Mouse (Mus musculus) thymus, adult 2 months (tissue): ENCODE measurements around the gene Snrpb2. TPM values are rescaled to one million over a fixed set of nuclear protein-coding genes. Genes with fewer than 3 reads are reported as not detected.

Source experiments
- DNase-seq: peaks from one replicate; pipeline ENCODE4 v3.0.0; 2021
- H3K27ac ChIP-seq: fragments of 200-500 bp; 2 replicates; pipeline ENCODE4 v1.5.1; 2012; ENCODE audit warnings: low read length, control low read depth; ENCODE audit not compliant: control insufficient read depth, insufficient read depth
- H3K27me3 ChIP-seq: fragments of 200-500 bp; 2 replicates; pipeline ENCODE4 v1.6.1; 2012; ENCODE audit warnings: mild to moderate bottlenecking, low read length, moderate library complexity, mixed read lengths; ENCODE audit not compliant: control insufficient read depth, insufficient read depth
- H3K36me3 ChIP-seq: fragments of 200-500 bp; 2 replicates; pipeline ENCODE4 v1.6.1; 2012; ENCODE audit warnings: mild to moderate bottlenecking, low read length, moderate library complexity; ENCODE audit not compliant: control insufficient read depth, insufficient read depth
- H3K4me1 ChIP-seq: fragments of 200-500 bp; replicated peaks from 2 replicates; pipeline ENCODE4 v1.6.1; 2012; ENCODE audit warnings: low read length; ENCODE audit not compliant: control insufficient read depth, insufficient read depth
- H3K4me3 ChIP-seq: fragments of 200-500 bp; 2 replicates; pipeline ENCODE4 v1.5.1; 2012; ENCODE audit warnings: mild to moderate bottlenecking, low read length, control low read depth, moderate library complexity; ENCODE audit not compliant: control insufficient read depth, insufficient read depth
- CTCF ChIP-seq: fragments of 200-500 bp; IDR thresholded peaks from 2 replicates; pipeline ENCODE4 v1.5.1; 2012; ENCODE audit warnings: mild to moderate bottlenecking, control low read depth, low read length, moderate library complexity, borderline replicate concordance; ENCODE audit not compliant: control insufficient read depth, poor library complexity, insufficient read depth; ENCODE audit errors: extremely low read depth
- POLR2A ChIP-seq: fragments of 200-500 bp; IDR thresholded peaks from 2 replicates; pipeline ENCODE4 v1.6.1; 2012; ENCODE audit warnings: mild to moderate bottlenecking, low read length, control low read depth, moderate library complexity; ENCODE audit not compliant: control insufficient read depth, poor library complexity, insufficient read depth; ENCODE audit errors: extremely low read depth
- whole genome bisulfite sequencing: fragments of 180-500 bp; shearing (Covaris S2); methylation state at CpG from one replicate; pipeline ENCODE4 v1.1.7; 2018; 5-methylcytosine and 5-hydroxymethylcytosine counted together
- polyA plus RNA-seq: library from polyadenylated mRNA; depleted of rRNA; stranded (reverse); fragments of >200 nt; gene quantifications from 2 replicates; pipeline ENCODE4 v1.2.3, GENCODE M21; 2012; rRNA removed

Snrpb2 gene
- polyA plus RNA-seq, result 7.0 and 7.5 TPM in 2 replicates

GRCm38 (mm10) chr2:143062812-143063792 lies at the start of gene Snrpb2:
TSS of gene Snrpb2 (plus strand) at chr2:143063039.
- under 1% methylated on average over 55 of the region's 55 CpGs for WGBS
- Histone ChIP-seq H3K36me3 (peaks cover 18% of the 10 kb centered on the region), H3K27ac (no peak within 1 kb of the TSS), H3K4me3 (peak within 1 kb of the TSS; percentile 95), H3K27me3 (no peaks in the 10 kb centered on the region), H3K4me1 (no peaks in the 10 kb centered on the region)
- DNase-seq, result peak; percentile 83
- peak; percentile 38; the same call in 1 of the 2 replicates for TF ChIP-seq POLR2A
- TF ChIP-seq CTCF, result no peak; the same call in 1 of the 2 replicates

DNA sequence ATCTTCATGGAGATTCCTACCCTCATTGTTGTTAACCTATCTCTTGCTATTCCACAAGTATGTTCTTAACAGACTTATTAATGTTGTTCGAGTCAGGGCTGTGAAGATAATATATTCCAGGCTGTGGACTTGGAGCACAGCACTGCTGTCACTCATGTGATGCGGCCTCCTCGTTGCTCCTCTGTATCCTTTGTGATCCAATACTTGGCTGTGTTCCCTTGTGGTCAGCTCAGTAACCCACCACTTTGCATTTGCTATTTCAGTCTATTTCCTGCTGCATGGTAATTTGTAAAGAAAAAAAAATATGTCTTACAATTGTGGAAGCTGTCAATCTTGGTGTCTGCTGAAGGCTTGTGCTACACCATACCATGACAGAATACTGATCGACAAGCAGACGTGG lies 49.8 kb upstream of the Snrpb2 start:
- DNase-seq, result no peak
- TF ChIP-seq CTCF (no peak), POLR2A (no peak)
- no peak overlapping the region for H3K4me3 ChIP-seq
- H3K27ac ChIP-seq, result no peak overlapping the region
- no peaks in the 10 kb centered on the region for H3K4me1 ChIP-seq
- 31% methylated on average over 5 of the region's 5 CpGs for WGBS
- no peaks in the 10 kb centered on the region for H3K27me3 ChIP-seq
- H3K36me3 ChIP-seq, result no peaks in the 10 kb centered on the region

DNA sequence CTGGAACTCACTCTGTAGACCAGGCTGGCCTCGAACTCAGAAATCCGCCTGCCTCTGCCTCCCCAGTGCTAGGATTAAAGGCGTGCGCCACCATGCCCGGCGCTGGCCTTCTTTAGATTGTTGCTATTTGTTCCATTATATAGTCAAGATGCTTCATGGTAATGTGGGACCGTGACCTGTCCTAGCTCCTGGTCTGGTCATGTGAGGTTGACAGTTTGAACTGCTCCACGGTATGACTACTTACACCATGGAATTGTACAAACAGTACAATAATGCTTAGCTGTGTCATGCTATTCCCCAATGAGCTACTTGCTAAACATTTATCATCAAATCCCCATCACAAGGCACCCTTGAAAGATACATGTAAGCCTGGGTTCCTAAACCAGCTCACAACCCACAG lies 44.8 kb upstream of the Snrpb2 start:
- TF ChIP-seq CTCF, result no peak
- no peak for TF ChIP-seq POLR2A
- 95% methylated on average over 8 of the region's 8 CpGs for WGBS
- Histone ChIP-seq H3K4me1 (no peaks in the 10 kb centered on the region), H3K27ac (no peak overlapping the region), H3K36me3 (no peaks in the 10 kb centered on the region), H3K4me3 (no peak overlapping the region), H3K27me3 (no peaks in the 10 kb centered on the region)
- DNase-seq, result no peak

- no peaks in the 10 kb centered on the region for H3K4me1 ChIP-seq
- H3K4me3 ChIP-seq, result no peak overlapping the region
- 51% methylated on average over 5 of the region's 5 CpGs for WGBS
- H3K36me3 ChIP-seq, result no peaks in the 10 kb centered on the region
- no peak for DNase-seq
- H3K27ac ChIP-seq, result no peak overlapping the region
- TF ChIP-seq CTCF (no peak), POLR2A (no peak)
- H3K27me3 ChIP-seq, result no peaks in the 10 kb centered on the region
Measured at GRCm38 (mm10) chr2:143018591-143019130, 44.2 kb upstream of the Snrpb2 start.

DNA sequence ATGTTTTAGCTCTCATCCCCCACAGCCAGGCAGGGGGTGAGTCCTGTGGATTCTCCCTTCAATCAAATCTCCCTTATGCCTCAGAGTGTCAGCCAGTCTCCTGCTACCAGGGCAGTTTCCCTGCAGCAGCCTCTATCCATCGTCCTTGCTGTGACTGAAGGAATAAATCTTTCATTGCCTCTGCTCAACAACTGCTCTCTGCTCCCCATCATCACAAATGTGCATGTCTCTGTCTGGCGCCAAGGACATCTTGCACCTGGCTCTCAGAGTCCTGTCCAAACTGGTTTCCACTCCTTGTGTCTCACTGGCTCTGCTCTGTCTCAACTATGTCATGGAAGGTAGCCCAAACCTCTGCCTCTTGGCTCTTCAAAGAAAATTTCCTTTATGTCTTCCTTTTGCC lies 43.1 kb upstream of the Snrpb2 start:
- DNase-seq, result no peak

GRCm38 (mm10) chr2:143023331-143023730 lies 39.5 kb upstream of the Snrpb2 start:
- no peaks in the 10 kb centered on the region for H3K4me1 ChIP-seq
- TF ChIP-seq CTCF, result no peak
- TF ChIP-seq POLR2A, result no peak
- no peak overlapping the region for H3K4me3 ChIP-seq
- no peaks in the 10 kb centered on the region for H3K27me3 ChIP-seq
- H3K36me3 ChIP-seq, result no peaks in the 10 kb centered on the region
- no peak for DNase-seq
- H3K27ac ChIP-seq, result no peak overlapping the region
- 59% methylated on average over 2 of the region's 2 CpGs for WGBS

More for the DNA sequence above, 43.1 kb upstream of the Snrpb2 start:
- H3K27me3 ChIP-seq, result no peaks in the 10 kb centered on the region
- H3K36me3 ChIP-seq, result no peaks in the 10 kb centered on the region
- no peak overlapping the region for H3K4me3 ChIP-seq
- no peak overlapping the region for H3K27ac ChIP-seq
- H3K4me1 ChIP-seq, result no peaks in the 10 kb centered on the region
- no peak for TF ChIP-seq CTCF
- TF ChIP-seq POLR2A, result no peak
- WGBS, result 90% methylated on average over 2 of the region's 2 CpGs

DNA sequence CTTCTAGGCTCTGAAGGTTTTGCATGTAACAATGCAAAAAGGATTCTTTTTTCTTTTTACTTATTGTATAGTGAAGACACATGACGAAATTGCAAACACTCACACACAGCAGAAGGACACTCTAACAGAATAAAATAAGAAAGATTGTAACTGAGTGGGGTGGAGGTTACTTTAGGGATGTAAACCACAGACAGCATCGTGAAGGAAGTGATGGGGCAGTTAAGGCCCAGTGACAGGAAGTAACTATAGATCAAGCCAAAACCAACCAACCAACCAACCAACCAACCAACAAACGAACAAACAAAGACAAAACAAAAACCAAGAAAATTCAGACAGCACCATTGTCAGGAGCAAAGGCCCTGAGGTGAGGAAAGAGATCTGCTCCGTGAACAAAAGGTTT lies 38.6 kb upstream of the Snrpb2 start:
- no peaks in the 10 kb centered on the region for H3K36me3 ChIP-seq
- H3K4me3 ChIP-seq, result no peak overlapping the region
- H3K4me1 ChIP-seq, result no peaks in the 10 kb centered on the region
- 33% methylated on average over 4 of the region's 4 CpGs for WGBS
- DNase-seq, result no peak
- no peak overlapping the region for H3K27ac ChIP-seq
- H3K27me3 ChIP-seq, result no peaks in the 10 kb centered on the region
- TF ChIP-seq POLR2A, result no peak
- TF ChIP-seq CTCF, result no peak
